Mouse (Mus musculus) lung, postnatal 0 days (tissue): ENCODE data around the gene Btbd10.

Experiments used
- CTCF ChIP-seq: IDR thresholded peaks from 2 replicates; pipeline ENCODE4 v1.5.1; 2016; ENCODE audit warnings: antibody characterized with exemption, mild to moderate bottlenecking
- EP300 ChIP-seq: IDR thresholded peaks from 2 replicates; pipeline ENCODE4 v1.6.1; 2016; ENCODE audit warnings: antibody characterized with exemption, mild to moderate bottlenecking, control low read depth

DNA sequence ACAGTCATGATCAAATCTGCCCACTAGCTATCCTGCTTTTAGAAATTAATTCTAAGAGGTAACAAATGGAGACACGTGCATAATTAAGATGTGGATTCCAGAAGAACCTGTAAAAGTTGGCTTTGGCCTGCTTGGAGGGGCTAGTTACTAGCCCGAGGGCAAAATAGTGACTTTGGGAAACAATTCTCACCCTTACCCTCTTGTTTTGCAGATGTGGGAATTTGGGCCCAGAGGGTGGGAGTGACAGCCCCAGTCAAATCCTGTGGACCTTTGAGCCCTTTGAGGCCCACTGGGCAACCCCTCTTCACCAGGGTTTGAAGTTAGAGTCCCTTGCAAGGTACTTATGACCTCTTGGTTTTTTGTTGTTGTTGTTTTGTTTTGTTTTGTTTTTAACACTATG, 89.9 kb downstream of the Btbd10 start:
- TF ChIP-seq CTCF (no peak), EP300 (no peak)
